Mouse (Mus musculus) heart, adult 2 months (tissue): ENCODE data around the gene Spaca3. TPM values are rescaled to one million over a fixed set of nuclear protein-coding genes. Genes with fewer than 3 reads are reported as not detected.

Source experiments
- DNase-seq, 2 experiments: peaks; one replicate each; pipeline ENCODE4 v3.0.0; 2021
- H3K27ac ChIP-seq: fragments of 200-600 bp; 2 replicates; pipeline ENCODE4 v1.8.1; 2022
- H3K27me3 ChIP-seq: fragments of 200-500 bp; 2 replicates; pipeline ENCODE4 v1.6.1; 2012; ENCODE audit warnings: mild to moderate bottlenecking, low read length, inconsistent platforms, mixed read lengths; ENCODE audit not compliant: control insufficient read depth, insufficient read depth
- H3K36me3 ChIP-seq: fragments of 200-500 bp; 2 replicates; pipeline ENCODE4 v1.6.1; 2012; ENCODE audit warnings: low read length, inconsistent platforms; ENCODE audit not compliant: control insufficient read depth, insufficient read depth
- H3K4me1 ChIP-seq: fragments of 200-500 bp; 2 replicates; pipeline ENCODE4 v1.6.1; 2011; ENCODE audit warnings: low read length; ENCODE audit not compliant: control insufficient read depth, insufficient read depth
- H3K4me3 ChIP-seq: fragments of 200-600 bp; 2 replicates; pipeline ENCODE4 v1.8.1; 2022
- H3K79me2 ChIP-seq: fragments of 200-500 bp; replicated peaks from 2 replicates; pipeline ENCODE4 v1.6.1; 2012; ENCODE audit warnings: mild to moderate bottlenecking, inconsistent platforms, low read length, moderate library complexity, mixed read lengths; ENCODE audit not compliant: control insufficient read depth, insufficient read depth
- H3K9ac ChIP-seq: fragments of 200-500 bp; 2 replicates; pipeline ENCODE4 v1.6.1; 2012; ENCODE audit warnings: low read depth, mild to moderate bottlenecking, control low read depth, inconsistent platforms, low read length, mixed read lengths
- CTCF ChIP-seq: fragments of 200-600 bp; IDR thresholded peaks from 2 replicates; pipeline ENCODE4 v1.8.1; 2022; ENCODE audit warnings: antibody characterized with exemption, mild to moderate bottlenecking, moderate library complexity
- EP300 ChIP-seq: fragments of 200-500 bp; IDR thresholded peaks from 2 replicates; pipeline ENCODE4 v1.6.1; 2011; ENCODE audit warnings: low read depth, low read length, control low read depth; ENCODE audit not compliant: insufficient read depth
- POLR2A ChIP-seq: fragments of 200-500 bp; IDR thresholded peaks from 2 replicates; pipeline ENCODE4 v1.6.1; 2011; ENCODE audit warnings: mild to moderate bottlenecking, low read depth, low read length, control low read depth; ENCODE audit not compliant: insufficient read depth
- WGBS: fragments of 180-500 bp; shearing (Covaris S2); methylation state at CpG from one replicate; pipeline ENCODE4 v1.1.7; 2018; 5-methylcytosine and 5-hydroxymethylcytosine counted together
- intact Hi-C: fragments of 180-260 bp; cut with DNase I; formaldehyde crosslinking; loops from one replicate; pipeline ENCODE4 v1.15.1; 2025
- long read RNA-seq: library from polyadenylated mRNA; stranded (forward); transcript quantifications from one replicate; pipeline ENCODE4 v2.0.0, GENCODE M21; 2021
- polyA plus RNA-seq: library from polyadenylated mRNA; depleted of rRNA; stranded (reverse); fragments of >200 nt; gene quantifications from 2 replicates; pipeline ENCODE4 v1.2.3, GENCODE M21; 2012; rRNA removed
- total RNA-seq, 2 experiments: library from RNA; stranded (reverse); gene quantifications; 2 replicates each; pipeline ENCODE4 v1.2.3; 2021

Spaca3 gene
- total RNA-seq (not detected), polyA plus RNA-seq (0.29 TPM in 1 of 2 replicates, not detected in the other)
- long read RNA-seq = 0 reads

DNA sequence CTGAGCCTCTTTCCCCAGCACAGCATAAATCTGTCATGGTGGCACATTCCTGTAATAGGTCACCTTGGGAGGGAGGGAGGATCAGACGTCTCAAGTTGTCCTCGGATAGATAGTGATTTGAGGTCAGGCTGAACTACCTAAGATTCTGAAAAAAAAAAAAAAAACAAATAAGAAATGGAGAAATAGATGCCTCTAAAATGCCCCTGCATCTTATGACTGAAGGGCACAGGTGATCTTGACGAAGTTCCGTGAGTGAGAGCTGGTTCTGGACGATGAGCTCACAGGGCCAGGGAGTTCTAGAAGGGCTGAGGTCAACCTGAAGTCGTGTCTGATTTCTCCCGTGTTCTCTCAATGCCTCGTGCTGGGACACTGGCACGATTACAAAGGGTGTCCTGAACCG, at the start of gene Spaca3:
TSS of gene Spaca3 (plus strand) at position 301 of the 400 bp plus-strand sequence.
- DNase-seq = no peak
- intact Hi-C loops = no loop called here
- TF ChIP-seq EP300 (no peak), POLR2A (no peak), CTCF (no peak)
- Histone ChIP-seq H3K27ac (no peak within 1 kb of the TSS), H3K27me3 (no peaks in the 10 kb centered on the region), H3K36me3 (no peaks in the 10 kb centered on the region), H3K4me3 (no peak within 1 kb of the TSS), H3K4me1 (no peaks in the 10 kb centered on the region), H3K79me2 (no peaks in the 10 kb centered on the region), H3K9ac (no peak within 1 kb of the TSS)
- WGBS = 74% methylated on average over 10 of the region's 10 CpGs

DNA sequence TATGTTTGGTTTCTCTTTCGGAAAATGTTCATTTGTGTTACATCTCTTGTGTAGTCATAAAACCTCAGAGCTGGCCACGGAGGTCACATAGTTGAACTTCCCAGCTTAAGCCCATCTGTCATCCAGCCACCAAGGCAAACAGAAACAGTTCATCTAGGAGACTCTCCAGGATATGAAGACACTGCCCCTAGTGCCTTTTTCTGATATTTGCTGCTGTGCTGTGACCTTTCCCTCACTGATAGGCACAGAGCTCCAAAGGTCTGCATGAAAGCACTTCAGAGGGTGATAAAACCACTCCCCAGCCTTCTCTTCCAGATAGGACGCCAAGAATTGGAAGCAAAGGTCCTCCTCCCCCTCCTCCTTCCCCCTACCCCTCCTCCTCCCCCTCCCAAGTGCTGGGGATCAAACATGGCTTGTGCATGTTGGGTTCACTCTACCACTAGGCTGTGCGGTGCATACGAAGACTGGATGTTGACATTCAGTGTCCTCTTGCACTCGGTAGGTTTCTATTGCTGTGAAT, 49.6 kb upstream of the Spaca3 start:
- H3K4me1 ChIP-seq = peaks cover 3% of the 10 kb centered on the region; the same call in 1 of the 2 replicates
- intact Hi-C loops = no loop called here
- TF ChIP-seq POLR2A (no peak), CTCF (peak; percentile 36), EP300 (no peak)
- H3K79me2 ChIP-seq = no peaks in the 10 kb centered on the region
- H3K36me3 ChIP-seq = no peaks in the 10 kb centered on the region
- 65% methylated on average over 6 of the region's 6 CpGs for WGBS
- no peaks in the 10 kb centered on the region for H3K27me3 ChIP-seq
- DNase-seq = no peak
- no peak overlapping the region for H3K27ac ChIP-seq
- no peak overlapping the region for H3K4me3 ChIP-seq
- no peak overlapping the region for H3K9ac ChIP-seq

DNA sequence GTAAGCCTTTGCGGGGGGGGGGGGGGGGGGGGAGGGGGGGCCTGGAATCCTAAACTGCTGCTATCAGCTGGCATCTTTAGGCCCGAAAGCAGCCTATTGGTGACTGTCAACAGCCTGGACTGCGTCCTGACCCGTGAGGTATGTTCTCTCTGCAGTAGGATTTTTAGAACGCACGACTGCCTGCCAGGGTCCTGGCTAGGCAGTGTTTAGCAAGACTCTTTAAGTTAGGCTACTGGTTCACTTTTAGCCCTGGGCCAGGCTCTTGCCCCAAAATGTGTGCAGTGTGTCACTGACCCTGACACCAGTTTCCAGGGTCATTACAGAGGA, 48.5 kb upstream of the Spaca3 start:
- DNase-seq = no peak
- TF ChIP-seq CTCF (no peak), EP300 (no peak), POLR2A (no peak)
- Histone ChIP-seq H3K27me3 (no peaks in the 10 kb centered on the region), H3K4me3 (peak overlapping the region; percentile 62), H3K79me2 (no peaks in the 10 kb centered on the region), H3K4me1 (peaks cover 3% of the 10 kb centered on the region; the same call in 1 of the 2 replicates), H3K27ac (peak overlapping the region; percentile 62), H3K36me3 (no peaks in the 10 kb centered on the region), H3K9ac (peak overlapping the region; percentile 94)
- 39% methylated on average over 5 of the region's 6 CpGs for WGBS
- intact Hi-C loops = no loop called here

DNA sequence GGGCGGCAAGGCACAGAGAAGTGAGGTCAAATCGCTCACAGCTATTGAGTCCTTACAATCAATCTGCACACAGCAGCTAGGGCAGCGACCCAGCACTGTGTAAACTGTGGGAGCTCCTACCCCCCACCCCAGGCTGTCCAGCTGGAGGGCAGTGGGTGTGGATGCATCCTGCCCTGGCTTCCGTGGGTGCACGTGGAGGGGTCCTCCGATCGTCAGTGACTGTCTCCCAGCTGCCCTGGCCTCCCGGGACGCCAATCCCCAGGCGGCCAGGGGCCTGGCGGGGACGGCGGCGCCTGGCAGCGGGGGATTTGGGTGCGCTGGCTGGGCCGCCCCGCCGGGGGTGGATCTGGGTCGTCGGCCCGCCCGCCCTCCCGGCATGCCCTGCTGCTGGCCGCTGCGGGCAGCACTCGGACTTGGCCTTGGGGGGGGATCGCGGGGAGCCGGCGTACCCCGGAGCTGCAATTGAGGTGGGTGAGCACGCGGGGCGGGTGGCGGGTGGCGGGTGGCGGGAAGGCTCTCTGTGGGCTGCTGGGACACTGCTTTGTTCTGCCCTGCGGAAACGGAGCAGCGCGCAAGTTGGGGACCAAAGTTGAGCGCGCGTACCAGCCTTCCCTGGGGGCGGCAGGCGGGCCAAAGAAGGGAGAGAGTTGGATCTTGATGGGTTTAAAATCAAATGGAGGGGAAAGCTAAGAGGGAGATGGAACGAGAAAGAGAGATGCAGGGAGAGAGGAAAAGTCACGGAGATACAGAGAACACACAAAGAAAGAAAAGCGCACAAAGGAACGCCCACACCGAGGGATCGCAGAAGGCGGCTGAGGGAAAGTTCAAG, 48.0 kb upstream of the Spaca3 start, which contains the start of gene Tmem98:
TSS of gene Tmem98 (plus strand) at position 183 of the 829 bp plus-strand sequence.
- 1% methylated on average over 54 of the region's 54 CpGs for WGBS
- Histone ChIP-seq H3K9ac (peak within 1 kb of the TSS; percentile 94), H3K27me3 (no peaks in the 10 kb centered on the region), H3K4me3 (peak within 1 kb of the TSS; percentile 62), H3K36me3 (no peaks in the 10 kb centered on the region), H3K27ac (peak within 1 kb of the TSS; percentile 62), H3K79me2 (no peaks in the 10 kb centered on the region), H3K4me1 (peaks cover 3% of the 10 kb centered on the region; the same call in 1 of the 2 replicates)
- peak; percentile 62 to 69 for DNase-seq
- intact Hi-C loops = loop anchor here (10.0 kb wide), 1 partner anchor 195 kb away; no protein-coding TSS in a partner anchor
- no peak for TF ChIP-seq EP300
- no peak for TF ChIP-seq CTCF
- no peak for TF ChIP-seq POLR2A

DNA sequence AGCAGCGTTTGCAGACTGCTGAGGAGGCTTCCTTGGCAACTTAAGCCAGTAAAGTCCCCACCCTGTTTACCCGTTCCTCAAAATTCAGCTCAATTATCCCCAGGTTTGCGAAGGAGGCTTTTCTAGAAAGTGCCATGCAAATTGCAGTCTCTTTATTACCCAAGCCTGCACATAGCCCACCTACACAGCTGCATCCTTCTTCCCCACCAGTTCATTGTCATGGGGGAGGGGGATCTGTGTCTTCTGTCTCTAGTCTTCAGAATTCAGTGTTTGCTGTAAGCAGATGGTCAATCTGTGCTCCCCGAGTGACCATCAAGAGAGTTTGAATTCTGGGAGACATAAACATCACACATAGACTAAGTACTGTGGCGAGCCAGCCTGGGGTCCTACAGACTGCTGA, 47.0 kb upstream of the Spaca3 start:
- 33% methylated on average over 5 of the region's 5 CpGs for WGBS

DNA sequence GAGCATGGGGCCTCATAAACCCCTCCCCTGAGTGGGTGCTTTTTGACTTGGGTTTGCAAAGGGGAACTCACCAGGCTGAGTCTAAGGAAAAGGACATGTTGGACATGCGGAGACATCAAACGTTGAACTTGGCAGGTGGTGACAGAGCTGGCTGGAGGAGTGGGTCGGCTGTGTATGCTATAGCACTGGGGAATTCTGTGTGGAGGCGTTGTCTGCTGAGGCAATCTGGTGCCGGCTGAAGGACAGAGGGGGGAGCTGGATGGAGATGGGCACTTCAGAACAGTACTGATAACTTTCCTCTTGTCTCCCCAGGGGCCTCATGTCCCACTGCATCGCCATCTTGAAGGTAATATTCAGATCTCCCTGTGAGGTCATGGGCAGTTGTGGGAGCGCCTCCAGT, 42.8 kb upstream of the Spaca3 start:
- H3K4me1 ChIP-seq = peaks cover 11% of the 10 kb centered on the region
- intact Hi-C loops = loop anchor here (10.0 kb wide), 1 partner anchor 201 kb away; no protein-coding TSS in a partner anchor

More for the DNA sequence above, 47.0 kb upstream of the Spaca3 start:
- intact Hi-C loops = loop anchor here (10.0 kb wide), 1 partner anchor 196 kb away; no protein-coding TSS in a partner anchor
- peaks cover 3% of the 10 kb centered on the region; the same call in 1 of the 2 replicates for H3K4me1 ChIP-seq
- H3K79me2 ChIP-seq = no peaks in the 10 kb centered on the region
- H3K36me3 ChIP-seq = no peaks in the 10 kb centered on the region
- no peaks in the 10 kb centered on the region for H3K27me3 ChIP-seq
- H3K4me3 ChIP-seq = peak overlapping the region; percentile 62
- H3K27ac ChIP-seq = no peak overlapping the region; the same call in 1 of the 2 replicates
- H3K9ac ChIP-seq = no peak overlapping the region
- no peak for DNase-seq
- TF ChIP-seq EP300 (no peak), POLR2A (no peak), CTCF (no peak)

More for the DNA sequence above, 42.8 kb upstream of the Spaca3 start:
- no peak for DNase-seq
- no peak overlapping the region for H3K9ac ChIP-seq
- WGBS = 75% methylated on average over 7 of the region's 7 CpGs
- H3K27me3 ChIP-seq = no peaks in the 10 kb centered on the region
- no peak for TF ChIP-seq EP300
- TF ChIP-seq POLR2A = no peak
- no peak for TF ChIP-seq CTCF
- no peaks in the 10 kb centered on the region for H3K36me3 ChIP-seq
- H3K4me3 ChIP-seq = no peak overlapping the region
- no peak overlapping the region for H3K27ac ChIP-seq
- no peaks in the 10 kb centered on the region for H3K79me2 ChIP-seq
